Mouse (Mus musculus) thymus, postnatal 25 days (tissue): ENCODE data around the gene Gm14412.
"Not testable (repeated sequence)": the region's sequence is repeated elsewhere in the genome, so short reads cannot be mapped to it uniquely, and the experiment has no call there.

Experiments
- DNase-seq: peaks from one replicate; pipeline ENCODE4 v3.0.0; 2022

Gene Gm14412

GRCm38 (mm10) chr2:177324257-177324733 lies at the start of gene Gm14412:
Gm14412 (minus strand) TSS chr2:177324307.
- not testable (repeated sequence) for DNase-seq

GRCm38 (mm10) chr2:177329661-177330292 lies 5.7 kb upstream of the Gm14412 start:
- DNase-seq = not testable (repeated sequence)

- DNase-seq = not testable (repeated sequence)
These were observed 2.7 kb downstream of the Gm14412 start for GRCm38 (mm10) chr2:177321361-177321760.

GRCm38 (mm10) chr2:177320786-177321320 lies 3.3 kb downstream of the Gm14412 start:
- DNase-seq = not testable (repeated sequence)

DNA sequence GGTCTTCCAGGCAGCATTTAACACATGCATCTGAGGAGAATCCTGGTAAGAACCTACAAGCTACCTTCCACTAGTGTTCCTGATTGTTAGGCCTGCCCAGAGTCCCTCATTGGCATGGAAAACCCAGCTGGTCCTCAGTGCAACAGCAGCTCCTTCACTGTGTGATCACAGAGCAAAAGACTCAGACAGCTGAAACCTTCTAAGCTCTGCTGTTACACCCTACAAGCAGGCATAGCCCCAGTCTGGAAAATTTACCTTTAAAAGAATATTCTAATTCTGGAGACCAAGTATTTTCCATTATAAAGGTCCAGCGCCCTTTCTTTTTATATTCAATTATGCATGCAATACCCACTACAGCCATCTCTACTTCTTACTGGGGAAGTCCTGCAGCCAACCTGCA lies 5.1 kb downstream of the Gm14412 start:
- no peak for DNase-seq

- not testable (repeated sequence) for DNase-seq
These were observed 14.5 kb downstream of the Gm14412 start for GRCm38 (mm10) chr2:177309627-177310026.

DNA sequence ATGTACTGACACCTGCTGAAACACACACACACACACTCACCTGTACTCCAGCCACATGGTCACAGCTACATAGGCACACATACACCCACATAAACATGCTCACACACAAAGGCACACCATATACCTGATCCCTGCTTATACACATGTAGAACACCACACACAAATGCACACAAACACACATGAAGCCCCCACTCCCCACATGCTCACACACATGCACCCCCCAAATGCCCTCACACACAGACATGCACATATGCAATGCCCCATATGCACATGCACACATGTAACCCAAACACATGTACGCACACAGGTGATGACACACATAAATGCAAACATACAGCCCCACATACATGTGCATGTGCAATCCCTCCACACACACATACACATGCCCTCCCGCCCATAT lies 19.1 kb downstream of the Gm14412 start:
- DNase-seq = not testable (repeated sequence)

GRCm38 (mm10) chr2:177283701-177284100 lies 40.4 kb downstream of the Gm14412 start:
- DNase-seq = not testable (repeated sequence)

DNA sequence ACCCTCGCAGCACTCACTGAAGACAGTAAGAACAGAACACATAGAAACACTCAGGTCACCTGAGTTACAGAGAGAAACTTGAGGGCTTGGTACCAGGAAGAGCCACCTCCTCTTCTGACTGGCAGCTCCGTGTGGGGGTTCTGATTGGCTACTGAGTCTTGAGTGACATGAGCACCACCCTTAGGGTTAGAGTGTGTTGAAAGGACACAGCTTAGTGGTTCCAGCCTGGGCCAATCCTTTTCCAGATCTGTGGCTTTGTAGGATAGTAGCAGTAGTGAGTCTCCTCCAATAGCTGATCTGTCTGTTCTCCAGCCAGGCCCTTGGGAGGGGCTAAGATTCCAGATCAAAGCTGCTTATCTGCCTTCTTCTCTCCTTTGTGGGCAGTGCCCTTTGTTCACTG lies 46.4 kb downstream of the Gm14412 start:
- DNase-seq = not testable (repeated sequence)

DNA sequence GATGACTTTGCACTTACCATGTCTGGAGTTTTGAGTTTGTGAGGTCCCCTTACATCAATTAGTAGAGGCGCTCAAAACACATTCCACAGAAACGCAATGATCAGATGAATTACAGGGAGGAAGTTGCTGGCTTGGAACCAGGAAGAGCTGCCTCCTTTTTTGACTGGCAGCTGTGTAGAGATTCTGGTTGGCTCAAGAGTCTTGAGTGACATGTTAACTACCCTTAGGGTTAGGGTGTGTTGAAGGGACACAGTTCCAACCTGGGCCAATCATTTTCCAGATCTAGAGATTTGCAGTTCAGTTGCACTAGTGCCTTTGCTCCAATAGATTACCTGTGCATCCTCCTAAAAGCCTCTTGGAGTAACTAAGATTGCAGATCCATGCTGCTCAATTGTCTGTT lies 51.9 kb downstream of the Gm14412 start:
- not testable (repeated sequence) for DNase-seq

- not testable (repeated sequence) for DNase-seq
These were observed 57.2 kb downstream of the Gm14412 start, which contains the start of gene Gm14409 for GRCm38 (mm10) chr2:177266936-177267335. Gm14409 (minus strand) TSS chr2:177267036.
